Mouse (Mus musculus) forebrain, embryonic 16.5 days (tissue): Measurements from ENCODE around the gene Zfp64. TPM values are rescaled to one million over a fixed set of nuclear protein-coding genes. Genes with fewer than 3 reads are reported as not detected.

ENCODE experiments used
- ATAC-seq: fragments of 200-750 bp; cut with Nextera tagmentation; 2 replicates; pipeline ENCODE4 v1.8.0; 2017; ENCODE audit warnings: mild to moderate bottlenecking, moderate library complexity
- H3K27ac ChIP-seq: fragments of 300-500 bp; sonication (generic); 2 replicates; pipeline ENCODE4 v1.5.1; 2014; ENCODE audit warnings: low read length, control low read depth
- H3K27me3 ChIP-seq: fragments of 300-500 bp; sonication (generic); replicated peaks from 2 replicates; pipeline ENCODE4 v1.6.1; 2014; ENCODE audit warnings: low read length; ENCODE audit not compliant: control insufficient read depth, insufficient read depth
- H3K36me3 ChIP-seq: fragments of 300-500 bp; sonication (generic); 2 replicates; pipeline ENCODE4 v1.6.1; 2014; ENCODE audit not compliant: control insufficient read depth, insufficient read depth
- H3K4me1 ChIP-seq: fragments of 300-500 bp; sonication (generic); replicated peaks from 2 replicates; pipeline ENCODE4 v1.6.1; 2014; ENCODE audit warnings: low read length; ENCODE audit not compliant: control insufficient read depth, insufficient read depth
- H3K4me2 ChIP-seq: fragments of 300-500 bp; sonication (generic); 2 replicates; pipeline ENCODE4 v1.6.1; 2014; ENCODE audit warnings: mild to moderate bottlenecking, low read length, control low read depth
- H3K4me3 ChIP-seq: fragments of 300-500 bp; sonication (generic); replicated peaks from 2 replicates; pipeline ENCODE4 v1.5.1; 2014; ENCODE audit warnings: mild to moderate bottlenecking, low read length, control low read depth
- H3K9ac ChIP-seq: fragments of 300-500 bp; sonication (generic); replicated peaks from 2 replicates; pipeline ENCODE4 v1.6.1; 2014; ENCODE audit warnings: low read depth, low read length, control low read depth
- H3K9me3 ChIP-seq: fragments of 300-500 bp; sonication (generic); 2 replicates; pipeline ENCODE4 v1.6.1; 2016; ENCODE audit warnings: low read length; ENCODE audit not compliant: control insufficient read depth
- WGBS: fragments of 180-500 bp; shearing (Covaris S2); extraction: QIAGEN DNeasy Blood & Tissue Kit; methylation state at CpG from one replicate; pipeline ENCODE4 v1.1.7; 2014; 5-methylcytosine and 5-hydroxymethylcytosine counted together
- polyA plus RNA-seq: library from polyadenylated mRNA; unstranded; fragments of >200 nt; fragmentation: Nextera tagmentation; extraction: Ambion mirVana; gene quantifications from 2 replicates; pipeline ENCODE4 v1.2.1, GENCODE M21; 2015

Zfp64 gene
- polyA plus RNA-seq, 1 experiment from 2014 or later: 32.7 TPM

DNA sequence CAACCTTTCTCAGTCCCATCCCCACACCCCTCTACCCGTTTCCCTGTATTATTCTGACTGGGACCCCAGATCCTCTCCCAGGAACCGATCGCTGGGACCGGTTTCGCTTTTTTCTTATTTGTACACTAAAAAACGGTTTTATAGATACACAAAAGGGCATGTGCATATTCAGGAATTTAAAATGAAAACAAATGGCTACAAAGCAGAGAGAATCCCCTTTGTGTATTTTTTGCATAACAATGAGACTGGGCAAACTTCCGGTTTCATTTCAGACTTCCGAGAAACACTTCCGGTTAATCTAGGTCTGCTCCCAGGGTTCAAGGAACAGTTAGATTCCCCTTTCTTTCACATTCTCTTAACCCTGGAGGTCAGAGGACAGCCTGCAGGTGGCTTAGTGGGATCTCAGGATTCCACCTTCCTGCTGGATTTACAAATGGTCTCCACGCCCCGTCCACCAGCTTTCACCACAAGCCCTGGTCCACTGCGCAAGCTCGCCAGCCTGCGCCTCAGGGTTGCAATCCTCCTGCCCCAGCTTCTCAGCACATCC lies 4.0 kb upstream of the Zfp64 start:
- Histone ChIP-seq H3K27ac (no peak overlapping the region), H3K4me3 (no peak overlapping the region), H3K9me3 (peaks cover 5% of the 10 kb centered on the region), H3K4me1 (peaks cover 7% of the 10 kb centered on the region), H3K36me3 (no peaks in the 10 kb centered on the region), H3K9ac (no peak overlapping the region), H3K4me2 (no peak overlapping the region), H3K27me3 (no peaks in the 10 kb centered on the region)
- 79% methylated on average over 14 of the region's 14 CpGs for WGBS
- ATAC-seq: no peak

DNA sequence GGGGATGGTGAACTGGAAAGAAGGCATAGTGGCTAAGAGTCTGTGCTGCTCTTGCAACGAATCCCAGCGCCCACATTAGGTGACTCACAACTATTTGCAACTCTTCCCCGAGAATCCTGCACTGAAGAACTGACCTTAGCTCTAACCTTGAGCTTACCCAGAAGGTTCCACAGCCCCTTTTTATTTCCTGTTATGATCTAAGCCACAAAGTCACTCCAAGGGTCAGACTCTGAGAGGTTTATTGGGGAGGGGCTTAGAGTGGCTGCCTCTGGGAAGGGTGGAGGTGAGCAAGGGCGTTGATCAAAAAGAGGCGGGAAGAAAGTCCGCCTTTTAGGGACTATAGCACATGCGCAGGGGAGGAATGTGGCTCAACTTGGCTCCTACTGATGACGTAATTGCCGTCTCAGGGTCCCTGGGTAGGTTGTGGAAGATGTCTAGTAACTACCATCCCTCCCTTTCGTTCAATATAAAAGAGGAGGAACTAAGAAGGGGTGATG lies 511 bp upstream of the Zfp64 start:
- Histone ChIP-seq H3K27me3 (no peaks in the 10 kb centered on the region), H3K9me3 (no peaks in the 10 kb centered on the region), H3K27ac (no peak overlapping the region), H3K9ac (peak overlapping the region; percentile 93), H3K4me3 (peak overlapping the region; percentile 83), H3K4me2 (peak overlapping the region; percentile 94), H3K4me1 (peaks cover 17% of the 10 kb centered on the region), H3K36me3 (no peaks in the 10 kb centered on the region)
- 41% methylated on average over 10 of the region's 10 CpGs for WGBS
- ATAC-seq: no peak; the same call in 1 of the 2 replicates

DNA sequence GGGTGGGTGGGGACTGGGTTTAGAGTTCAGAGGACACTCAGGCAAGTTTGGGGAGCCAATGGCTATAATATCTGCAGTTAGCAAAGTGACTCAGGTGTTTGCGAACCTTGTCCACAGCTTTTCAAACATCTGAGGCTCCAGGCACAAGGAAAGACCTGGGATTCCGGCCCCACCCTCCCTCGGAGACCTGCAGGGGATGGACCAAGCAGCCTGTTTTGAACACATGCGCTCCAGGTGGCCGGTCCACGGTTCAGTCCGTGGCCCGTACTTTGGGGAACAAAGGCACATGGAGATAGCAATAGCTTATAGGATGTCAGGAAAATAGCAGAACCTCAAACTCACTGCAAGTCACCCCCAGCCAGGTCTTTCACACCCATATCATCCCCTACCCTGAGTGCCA lies 1.0 kb downstream of the Zfp64 start:
- H3K27me3 ChIP-seq: no peaks in the 10 kb centered on the region
- peak overlapping the region; percentile 93 for H3K9ac ChIP-seq
- H3K4me3 ChIP-seq: peak overlapping the region; percentile 83
- peaks cover 3% of the 10 kb centered on the region for H3K36me3 ChIP-seq
- no peak for ATAC-seq
- WGBS: 11% methylated on average over 8 of the region's 8 CpGs
- no peak overlapping the region for H3K27ac ChIP-seq
- H3K4me2 ChIP-seq: peak overlapping the region; percentile 94
- no peaks in the 10 kb centered on the region for H3K9me3 ChIP-seq
- H3K4me1 ChIP-seq: peaks cover 17% of the 10 kb centered on the region

DNA sequence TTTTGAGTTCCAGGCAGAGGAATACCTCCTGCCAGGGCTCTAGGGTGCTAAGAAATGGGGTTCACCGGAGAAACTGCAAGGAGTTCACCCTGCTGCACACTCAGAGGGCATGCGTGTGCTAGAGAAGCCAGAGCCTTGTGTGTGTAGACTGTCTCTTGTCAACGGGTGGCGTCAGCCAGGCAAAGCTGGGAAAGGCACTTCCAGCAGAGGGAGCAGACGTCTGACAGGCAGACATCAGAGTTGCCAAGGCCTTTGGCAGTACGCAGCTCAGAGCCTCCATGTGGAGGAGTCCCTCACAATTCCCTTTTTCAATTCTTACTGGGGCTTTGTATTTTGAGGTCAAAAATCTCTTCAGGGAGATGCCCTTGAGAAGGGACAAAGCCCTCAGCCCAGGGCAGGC lies 6.9 kb downstream of the Zfp64 start:
- 72% methylated on average over 6 of the region's 6 CpGs for WGBS
- H3K9me3 ChIP-seq: no peaks in the 10 kb centered on the region
- H3K9ac ChIP-seq: no peak overlapping the region
- no peak overlapping the region for H3K4me3 ChIP-seq
- peaks cover under 1% of the 10 kb centered on the region; the same call in 1 of the 2 replicates for H3K4me1 ChIP-seq
- H3K27me3 ChIP-seq: no peaks in the 10 kb centered on the region
- H3K36me3 ChIP-seq: peaks cover 8% of the 10 kb centered on the region
- H3K4me2 ChIP-seq: no peak overlapping the region
- H3K27ac ChIP-seq: no peak overlapping the region
- ATAC-seq: 0 out of 2 replicates have a peak, but pooled peaks have one; percentile 26

DNA sequence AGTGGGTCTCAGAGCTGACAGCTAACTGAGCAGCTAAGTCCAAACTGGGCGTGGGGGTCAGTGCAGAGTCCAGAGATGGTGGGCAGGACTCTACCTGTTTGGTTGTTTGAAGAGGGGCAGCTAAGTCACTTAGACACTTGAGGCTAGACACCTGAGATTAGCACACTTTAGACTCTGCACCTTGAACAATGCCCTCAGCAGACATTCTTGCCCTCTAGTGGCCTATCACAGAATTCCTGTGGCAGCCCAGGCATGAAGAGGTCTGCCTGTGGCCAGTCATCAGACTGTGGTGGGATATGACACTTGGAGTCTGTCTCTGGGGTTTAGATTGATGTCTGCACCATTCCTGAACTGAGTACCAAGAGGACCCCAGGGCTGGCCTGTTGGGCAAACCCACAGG lies 7.7 kb downstream of the Zfp64 start:
- H3K27ac ChIP-seq: no peak overlapping the region
- H3K36me3 ChIP-seq: peaks cover 8% of the 10 kb centered on the region
- H3K4me3 ChIP-seq: no peak overlapping the region
- no peaks in the 10 kb centered on the region for H3K4me1 ChIP-seq
- ATAC-seq: no peak
- no peak overlapping the region for H3K9ac ChIP-seq
- H3K4me2 ChIP-seq: no peak overlapping the region
- 100% methylated on average over 1 of the region's 1 CpGs for WGBS
- no peaks in the 10 kb centered on the region for H3K27me3 ChIP-seq
- H3K9me3 ChIP-seq: no peaks in the 10 kb centered on the region

DNA sequence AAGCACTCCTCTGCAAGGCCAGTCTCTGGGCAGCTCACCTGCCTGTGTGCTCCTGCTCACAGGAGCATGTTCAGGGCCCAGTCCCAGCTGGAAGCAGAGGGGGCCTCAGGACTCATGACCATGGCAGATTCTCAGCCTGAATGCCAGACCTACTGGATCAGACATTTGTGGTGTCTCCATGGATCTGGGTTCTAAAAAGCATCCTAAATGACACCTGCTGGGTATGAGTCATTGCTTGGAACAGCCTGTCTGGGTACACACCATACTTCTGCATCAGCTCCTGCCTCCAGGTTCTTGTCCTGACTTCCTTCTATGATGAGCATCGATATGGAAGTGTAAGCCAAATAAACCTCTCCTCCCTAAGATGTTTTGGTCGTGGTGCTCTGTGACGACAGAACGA lies 11.4 kb downstream of the Zfp64 start:
- peaks cover 3% of the 10 kb centered on the region; the same call in 1 of the 2 replicates for H3K4me1 ChIP-seq
- no peak for ATAC-seq
- no peak overlapping the region for H3K9ac ChIP-seq
- H3K36me3 ChIP-seq: peaks cover 10% of the 10 kb centered on the region; the same call in 1 of the 2 replicates
- no peak overlapping the region for H3K27ac ChIP-seq
- no peaks in the 10 kb centered on the region for H3K27me3 ChIP-seq
- H3K4me2 ChIP-seq: no peak overlapping the region
- no peaks in the 10 kb centered on the region for H3K9me3 ChIP-seq
- H3K4me3 ChIP-seq: no peak overlapping the region
- 95% methylated on average over 4 of the region's 4 CpGs for WGBS

DNA sequence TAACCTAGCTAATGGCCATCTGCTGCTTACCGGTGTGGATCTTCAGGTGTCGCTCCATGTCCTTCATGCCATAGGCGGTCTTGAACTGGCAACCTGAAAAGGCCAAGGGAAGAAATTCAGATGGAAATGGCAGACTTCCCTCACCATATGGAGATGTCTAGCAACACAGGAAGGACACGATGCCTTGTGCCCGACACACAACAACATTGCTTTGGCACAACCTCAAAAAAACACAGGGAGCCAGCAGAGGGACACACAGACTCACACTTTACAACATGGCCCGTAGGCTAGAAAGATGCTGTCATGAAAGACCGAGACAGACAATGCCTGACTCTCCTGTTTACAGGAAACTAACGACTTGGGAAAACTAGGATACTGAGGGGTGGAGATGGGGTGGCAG lies 15.4 kb downstream of the Zfp64 start:
- Histone ChIP-seq H3K4me2 (no peak overlapping the region), H3K27me3 (no peaks in the 10 kb centered on the region), H3K4me1 (peaks cover 3% of the 10 kb centered on the region; the same call in 1 of the 2 replicates), H3K36me3 (peaks cover 10% of the 10 kb centered on the region; the same call in 1 of the 2 replicates), H3K9ac (no peak overlapping the region), H3K9me3 (no peaks in the 10 kb centered on the region), H3K4me3 (no peak overlapping the region), H3K27ac (peak overlapping the region; percentile 47)
- 73% methylated on average over 8 of the region's 8 CpGs for WGBS
- ATAC-seq: no peak

DNA sequence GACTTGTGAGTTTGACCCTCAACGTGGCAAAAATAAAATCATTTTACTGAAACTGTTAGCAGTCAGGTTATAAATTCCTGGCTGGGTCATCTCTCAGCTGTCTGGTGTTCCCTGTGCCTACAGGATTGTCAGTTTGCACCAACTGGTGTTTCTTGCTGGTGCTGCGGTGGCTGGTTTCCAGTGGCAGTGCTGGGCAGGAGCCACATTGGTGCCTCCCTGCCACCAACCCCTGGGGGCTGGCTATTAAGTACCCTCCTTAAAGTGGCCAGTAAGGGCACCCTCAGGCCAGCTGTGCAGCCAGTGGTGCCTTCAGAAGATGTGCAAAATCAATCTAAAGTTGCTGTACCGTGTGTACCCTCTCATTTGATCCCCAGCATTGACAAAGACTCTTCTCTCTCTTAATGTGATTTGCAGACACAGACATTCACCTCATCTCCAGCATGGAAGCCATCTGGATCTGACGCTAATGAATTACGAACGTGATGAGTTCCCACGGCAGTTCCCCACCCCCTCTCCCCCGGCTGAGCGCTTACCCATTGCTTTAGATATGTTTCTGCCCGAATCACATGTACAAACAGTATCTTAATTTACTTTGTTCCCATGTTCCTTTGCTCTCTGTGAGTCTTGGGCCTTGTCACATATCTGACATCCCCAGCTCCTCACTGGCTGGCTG lies 16.0 kb downstream of the Zfp64 start:
- Histone ChIP-seq H3K4me3 (no peak overlapping the region), H3K36me3 (peaks cover 10% of the 10 kb centered on the region; the same call in 1 of the 2 replicates), H3K9me3 (no peaks in the 10 kb centered on the region), H3K9ac (no peak overlapping the region), H3K27me3 (no peaks in the 10 kb centered on the region), H3K4me1 (peaks cover 3% of the 10 kb centered on the region; the same call in 1 of the 2 replicates), H3K4me2 (no peak overlapping the region), H3K27ac (peak overlapping the region; percentile 62)
- WGBS: 66% methylated on average over 10 of the region's 10 CpGs
- peak; percentile 52; the same call in 1 of the 2 replicates for ATAC-seq

DNA sequence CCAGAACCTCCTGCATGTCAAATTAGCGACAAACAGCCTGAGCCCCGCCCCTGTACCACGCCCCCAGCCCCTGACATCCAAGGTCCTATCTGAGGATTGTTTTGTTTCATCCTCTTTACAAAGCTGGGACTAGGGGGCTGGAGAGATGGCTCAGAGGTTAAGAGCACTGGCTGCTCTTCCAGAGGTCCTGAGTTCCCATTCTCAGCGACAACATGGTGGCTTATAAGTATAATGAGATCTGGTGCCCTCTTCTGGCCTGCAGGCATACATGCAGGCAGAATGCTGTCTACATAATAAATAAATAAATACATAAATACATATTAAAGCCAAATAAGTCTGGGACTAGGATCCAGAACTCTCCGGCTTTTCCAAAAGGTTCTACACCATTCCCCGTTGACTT lies 18.5 kb downstream of the Zfp64 start:
- ATAC-seq: no peak
- Histone ChIP-seq H3K9me3 (no peaks in the 10 kb centered on the region), H3K9ac (no peak overlapping the region), H3K4me2 (no peak overlapping the region), H3K27ac (no peak overlapping the region), H3K36me3 (peaks cover 10% of the 10 kb centered on the region; the same call in 1 of the 2 replicates), H3K4me3 (no peak overlapping the region), H3K27me3 (no peaks in the 10 kb centered on the region), H3K4me1 (peaks cover 3% of the 10 kb centered on the region; the same call in 1 of the 2 replicates)
- WGBS: 91% methylated on average over 6 of the region's 6 CpGs
